Mouse (Mus musculus) adipocyte (in vitro differentiated cells): Measurements from ENCODE around the gene Setd1b.
"Not testable (repeated sequence)": the region's sequence is repeated elsewhere in the genome, so short reads cannot be mapped to it uniquely, and the experiment has no call there.

Experiments used
- DNase-seq: peaks from one replicate; pipeline ENCODE4 v3.0.0-alpha.2; 2016; ENCODE audit warnings: low spot score

Gene Setd1b

DNA sequence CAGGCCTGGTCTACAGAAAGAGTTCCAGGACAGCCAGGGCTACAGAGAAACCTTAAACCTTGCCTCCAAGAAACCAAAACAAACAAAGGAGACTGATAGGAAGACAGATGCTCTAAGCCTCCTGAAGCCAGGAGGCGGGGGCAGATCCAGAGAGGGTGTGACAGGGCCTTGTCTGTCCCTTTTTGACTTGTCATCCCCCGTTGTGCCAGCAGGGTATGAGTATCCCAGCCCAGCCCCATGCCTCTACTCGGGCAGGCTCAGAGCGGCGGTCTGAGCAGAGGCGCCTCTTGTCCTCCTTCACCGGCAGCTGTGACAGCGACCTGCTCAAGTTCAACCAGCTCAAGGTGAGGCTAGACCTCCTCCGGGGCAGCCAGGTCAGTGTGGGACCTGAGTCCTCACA is 20.9 kb downstream of the Setd1b start:
- DNase-seq, result no peak

DNA sequence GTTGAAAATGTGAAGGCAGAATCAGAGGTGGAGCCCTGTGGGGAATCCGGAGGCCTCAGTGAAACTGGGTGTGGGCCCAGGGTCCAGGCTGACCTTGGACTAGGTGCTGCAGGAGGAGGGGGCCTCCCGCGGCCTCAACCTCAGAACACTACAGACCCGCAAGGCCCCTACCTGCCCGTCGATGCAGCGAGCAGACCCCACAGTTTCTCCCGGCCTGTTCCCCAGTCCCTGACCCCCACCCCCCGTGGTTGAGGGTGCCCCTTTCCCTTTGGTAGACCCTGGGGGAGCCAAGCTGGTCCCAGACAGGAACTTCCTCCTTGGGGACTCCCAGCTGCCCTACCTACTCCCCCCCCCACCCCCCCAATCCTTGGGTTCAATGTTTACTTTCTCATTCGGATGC is 24.4 kb downstream of the Setd1b start:
- DNase-seq, result no peak

DNA sequence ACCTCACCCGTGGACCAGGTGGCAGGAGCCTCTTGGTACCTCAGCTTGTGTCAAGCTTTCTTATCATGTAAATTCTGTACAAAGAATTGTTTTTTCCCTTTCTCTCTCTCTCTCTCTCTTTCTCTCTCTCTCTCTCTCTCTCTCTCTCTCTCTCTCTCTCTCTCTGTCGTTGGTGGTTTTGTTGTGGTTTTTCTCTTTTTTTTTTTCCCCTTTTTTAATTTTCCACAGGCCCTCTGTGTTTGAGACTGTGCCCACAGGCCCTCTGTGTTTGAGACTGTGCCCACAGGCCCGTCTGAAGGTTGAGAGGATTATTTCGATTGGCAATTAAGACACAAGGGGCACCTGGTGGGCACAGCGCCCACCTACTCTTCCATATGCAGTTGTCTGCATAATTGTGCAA is 25.6 kb downstream of the Setd1b start:
- DNase-seq, result no peak

DNA sequence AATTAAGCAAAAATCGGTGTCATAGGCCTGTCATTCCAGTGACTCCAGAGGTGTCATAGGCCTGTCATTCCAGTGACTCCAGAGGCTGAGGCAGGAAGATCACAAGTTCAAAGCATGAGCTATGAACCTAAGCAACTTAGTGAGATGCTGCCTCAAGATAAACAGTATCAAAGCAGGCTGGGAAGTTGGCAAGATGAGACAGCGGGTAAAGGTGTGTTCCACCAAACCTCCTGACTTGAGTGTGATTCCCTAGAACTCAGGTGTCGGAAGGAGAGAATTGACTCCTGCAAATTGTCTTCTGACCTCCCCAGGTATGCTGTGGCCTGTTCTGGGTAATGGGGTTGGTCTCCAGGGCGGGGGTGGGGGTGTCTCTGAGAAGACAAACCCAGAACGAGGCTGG is 27.3 kb downstream of the Setd1b start, which contains the start of gene Psmd9:
Psmd9 (plus strand) TSS at position 130 of the 400 bp plus-strand sequence.
- no peak for DNase-seq

- DNase-seq, result no peak
These were observed 28.4 kb downstream of the Setd1b start for GRCm38 (mm10) chr5:123170365-123170764.

- peak; percentile 66 for DNase-seq
These were observed 29.8 kb downstream of the Setd1b start for GRCm38 (mm10) chr5:123171646-123172350.

- DNase-seq, result no peak
These were observed 36.8 kb downstream of the Setd1b start for GRCm38 (mm10) chr5:123178792-123179191.

- DNase-seq, result no peak
These were observed 38.4 kb downstream of the Setd1b start for GRCm38 (mm10) chr5:123180390-123180789.

- DNase-seq, result peak; percentile 45
These were observed 39.5 kb downstream of the Setd1b start for GRCm38 (mm10) chr5:123181536-123181935.

DNA sequence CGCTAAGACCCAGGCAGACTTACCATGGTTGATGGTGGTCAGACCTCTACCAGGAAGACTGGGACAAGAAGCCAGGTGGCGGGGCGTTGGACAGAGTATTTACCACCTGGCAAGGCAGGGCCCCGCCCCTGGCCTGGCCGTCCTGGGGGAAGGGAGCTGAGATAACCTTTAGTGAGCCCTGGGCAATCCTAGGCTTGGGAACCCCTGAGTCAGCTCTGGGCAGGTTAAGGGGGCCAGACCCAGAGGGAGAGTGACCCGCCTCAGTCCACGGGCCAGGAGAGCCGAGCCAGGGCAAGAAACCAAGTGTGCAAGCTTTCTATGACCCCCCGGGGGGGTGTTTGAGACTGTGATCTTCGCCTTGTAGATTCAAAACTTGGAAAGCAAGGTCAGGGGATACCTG is 40.7 kb downstream of the Setd1b start, which contains the start of gene Hpd:
Hpd (minus strand) TSS at position 77 of the 400 bp plus-strand sequence.
- DNase-seq, result no peak

DNA sequence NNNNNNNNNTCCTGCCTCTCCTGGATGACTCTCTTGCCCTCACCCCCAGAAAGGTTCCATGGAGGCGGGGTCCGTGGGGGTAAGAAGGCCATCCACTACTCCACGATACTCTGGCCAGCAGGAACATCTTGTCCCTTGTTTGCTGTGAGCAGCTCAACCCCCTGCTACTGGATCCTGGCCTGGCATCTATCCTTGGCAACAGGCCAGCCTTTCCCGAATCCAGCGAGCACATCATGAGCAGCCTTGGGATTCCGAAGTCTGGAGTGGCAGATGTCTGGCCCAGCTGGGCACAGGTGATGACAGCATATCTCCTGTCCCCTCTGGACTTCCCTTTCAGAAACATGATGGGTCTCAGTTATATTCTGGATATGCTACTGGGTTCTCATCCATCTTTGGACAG is 44.0 kb downstream of the Setd1b start:
- no peak for DNase-seq

DNA sequence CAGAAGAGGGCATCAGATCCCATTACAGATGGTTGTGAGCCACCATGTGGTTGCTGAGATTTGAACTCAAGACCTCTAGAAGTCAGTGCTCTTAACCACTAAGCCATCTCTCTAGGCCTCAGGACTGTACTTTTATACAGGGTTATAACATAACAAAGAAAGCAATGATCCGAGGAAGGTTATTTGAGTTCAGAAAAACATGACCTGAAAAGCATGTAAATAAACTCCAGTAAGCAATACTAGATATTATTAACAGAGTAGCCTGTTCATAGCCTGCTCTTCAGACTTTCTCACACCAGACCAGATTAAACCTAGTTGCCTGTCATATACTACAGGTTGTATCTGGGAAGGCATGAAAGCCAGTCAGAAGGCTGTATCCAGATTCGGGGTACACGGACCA is 45.3 kb downstream of the Setd1b start:
- no peak for DNase-seq

GRCm38 (mm10) chr5:123190912-123191311 is 48.9 kb downstream of the Setd1b start:
- no peak for DNase-seq

- DNase-seq, result peak; percentile 60
These were observed 49.4 kb downstream of the Setd1b start for GRCm38 (mm10) chr5:123191427-123191826.

DNA sequence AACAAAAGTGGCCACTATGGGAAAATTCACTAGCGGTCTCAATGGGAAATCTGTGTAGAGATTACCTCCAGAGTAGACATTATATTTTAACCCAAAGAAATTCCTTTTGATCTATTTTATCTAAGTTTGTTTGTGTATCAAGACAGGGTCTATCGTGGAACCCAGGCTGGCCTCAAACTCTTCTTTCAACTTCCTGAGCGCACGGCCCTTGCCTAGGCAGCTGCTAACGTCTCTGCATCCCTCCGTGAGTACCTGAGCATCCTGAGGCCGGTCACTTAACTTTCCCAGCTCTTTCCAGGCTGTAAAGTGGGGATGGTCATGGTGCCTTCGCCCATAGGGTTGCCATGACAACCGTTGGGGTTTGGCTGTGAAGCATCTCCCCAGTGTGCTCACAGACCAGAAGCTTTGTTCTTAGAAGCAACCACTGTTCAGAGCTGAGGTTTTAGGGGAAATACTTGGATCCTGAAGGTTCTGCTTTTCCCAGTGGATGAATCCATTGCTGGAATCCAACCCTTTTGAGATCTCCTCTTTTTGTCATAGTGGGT is 50.7 kb downstream of the Setd1b start:
- no peak for DNase-seq

GRCm38 (mm10) chr5:123193436-123193835 is 51.4 kb downstream of the Setd1b start:
- DNase-seq, result no peak

DNA sequence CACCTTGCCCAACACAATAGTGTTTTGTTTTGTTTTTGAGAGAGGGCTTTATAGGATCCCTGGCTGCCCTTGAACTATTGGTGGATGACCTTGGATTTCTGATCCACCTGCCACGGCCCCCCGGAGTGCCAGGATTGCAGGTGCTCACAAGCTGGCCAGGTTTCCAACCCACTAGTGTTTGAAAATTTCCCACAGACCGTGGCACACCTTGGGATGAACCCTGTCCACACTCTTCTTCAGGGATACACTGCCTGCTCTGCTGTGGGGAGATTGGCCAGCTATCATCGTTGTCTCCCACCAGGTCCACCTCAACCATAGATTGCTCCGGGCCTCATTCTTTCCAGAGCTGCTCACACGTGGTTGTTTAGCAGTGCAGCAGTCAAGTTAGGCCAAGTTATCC is 52.9 kb downstream of the Setd1b start:
- no peak for DNase-seq

DNA sequence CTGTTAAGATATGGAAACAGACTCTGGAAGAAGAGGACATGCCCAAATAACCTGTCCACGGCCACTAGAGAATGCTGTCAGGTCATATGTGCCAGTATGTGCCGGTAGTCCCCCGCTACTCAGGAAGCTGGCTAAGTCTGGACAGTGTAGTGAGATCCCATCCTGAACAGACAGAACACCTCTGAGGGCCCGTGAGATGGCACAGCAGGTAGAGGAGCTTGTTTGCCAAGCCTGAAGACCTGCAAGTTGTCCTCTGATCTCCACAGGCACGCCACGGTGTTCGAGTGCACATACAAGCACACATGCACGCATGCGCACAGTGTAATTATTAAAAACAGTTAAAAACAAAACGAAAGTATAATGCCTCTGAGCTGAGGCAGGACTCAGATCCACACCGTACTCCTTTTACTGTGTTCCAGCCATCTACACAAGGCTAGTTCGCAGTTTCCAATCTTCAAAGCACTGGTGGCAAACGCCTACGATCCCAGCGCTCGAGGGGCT is 53.6 kb downstream of the Setd1b start:
- DNase-seq, result no peak

DNA sequence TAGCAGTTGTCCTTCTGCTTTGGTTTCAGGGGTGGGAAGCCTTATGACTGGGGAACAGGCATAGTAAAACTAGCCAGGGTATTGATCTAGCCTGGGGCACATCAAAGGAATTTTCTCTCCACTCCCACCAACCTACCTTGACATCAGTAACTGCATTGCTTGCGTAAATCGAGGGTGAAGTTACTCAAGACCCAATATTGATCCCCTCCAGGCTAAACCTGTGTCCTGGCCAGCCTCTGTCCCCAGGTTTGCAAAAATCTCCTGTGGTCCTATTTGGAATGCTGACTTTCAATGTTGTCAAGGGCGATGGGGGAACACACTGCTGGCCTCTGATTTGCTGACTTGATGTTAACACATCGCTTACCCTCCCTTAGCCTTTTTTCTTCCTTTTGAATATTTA is 54.8 kb downstream of the Setd1b start:
- DNase-seq, result no peak

- no peak for DNase-seq
These were observed 56.5 kb downstream of the Setd1b start for GRCm38 (mm10) chr5:123198523-123198922.

DNA sequence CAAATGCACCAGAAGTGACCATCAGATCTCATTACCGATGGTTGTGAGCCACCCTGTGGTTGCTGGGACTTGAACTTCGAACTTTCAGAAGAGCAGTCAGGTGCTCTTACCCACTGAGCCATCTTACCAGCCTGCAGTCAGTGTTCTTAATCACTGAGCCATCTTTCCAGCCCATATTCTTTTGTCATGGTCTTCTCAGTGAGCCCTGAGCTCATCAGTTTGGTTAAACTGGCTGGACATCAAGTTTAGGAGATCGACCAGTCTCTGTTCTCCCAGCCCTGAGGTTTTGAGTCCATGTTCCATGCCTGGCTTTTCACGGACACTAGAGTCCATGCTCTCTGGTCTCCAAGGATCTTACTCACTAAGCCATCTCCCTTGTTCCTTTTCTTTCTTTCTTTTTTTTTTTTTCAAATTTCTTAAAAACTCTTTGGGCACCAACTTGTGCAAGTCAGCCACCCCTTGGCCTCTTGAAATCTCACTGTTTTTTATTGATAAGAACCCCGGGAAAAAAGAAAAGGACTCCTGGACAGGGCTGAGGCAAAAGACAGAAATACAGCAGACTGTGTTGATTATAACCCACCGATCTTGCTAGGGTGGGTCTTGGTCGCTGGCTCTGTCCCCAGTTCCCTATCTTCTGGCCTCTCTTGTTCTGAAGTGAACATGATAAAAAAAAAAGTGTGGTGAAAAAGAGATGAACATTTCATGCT is 59.0 kb downstream of the Setd1b start:
- not testable (repeated sequence) for DNase-seq

DNA sequence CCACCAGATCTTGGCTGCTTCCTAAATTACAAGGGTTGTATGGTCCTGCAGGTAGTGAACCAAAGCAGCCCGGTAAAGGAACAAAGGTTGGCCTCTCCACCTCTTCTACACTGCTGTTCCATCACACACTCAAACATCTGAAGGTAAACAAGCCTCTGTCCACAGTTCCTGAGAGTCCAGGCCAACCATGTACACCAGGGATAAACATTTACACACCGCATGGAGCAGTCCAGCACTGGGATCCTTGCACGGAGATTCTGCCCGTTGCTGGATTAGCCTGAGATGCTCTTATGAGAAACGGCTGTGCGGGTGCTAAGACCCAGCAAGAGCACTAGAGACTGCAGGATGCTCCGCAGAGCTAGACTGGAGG is 59.5 kb downstream of the Setd1b start:
- DNase-seq, result no peak

- no peak for DNase-seq
These were observed 60.0 kb downstream of the Setd1b start for GRCm38 (mm10) chr5:123201987-123202386.
